Mouse (Mus musculus) liver, embryonic 12.5 days (tissue): ENCODE results near the gene Ppm1l. TPM values are rescaled to one million over a fixed set of nuclear protein-coding genes. Genes with fewer than 3 reads are reported as not detected.
A peak's percentile ranks its signal among the peaks of the same experiment; 100 is the strongest.

Experiments used
- ATAC-seq: fragments of 200-750 bp; cut with Nextera tagmentation; 2 replicates; pipeline ENCODE4 v1.8.0; 2017; ENCODE audit warnings: moderate number of reproducible peaks, mild to moderate bottlenecking, moderate library complexity
- H3K27ac ChIP-seq: fragments of 300-500 bp; sonication (generic); 2 replicates; pipeline ENCODE4 v1.5.1; 2016; ENCODE audit warnings: mild to moderate bottlenecking
- H3K27me3 ChIP-seq: fragments of 300-500 bp; sonication (generic); replicated peaks from 2 replicates; pipeline ENCODE4 v1.6.1; 2016; ENCODE audit warnings: mild to moderate bottlenecking, moderate library complexity
- H3K36me3 ChIP-seq: fragments of 300-500 bp; sonication (generic); 2 replicates; pipeline ENCODE4 v1.6.1; 2016; ENCODE audit warnings: mild to moderate bottlenecking, moderate library complexity
- H3K4me1 ChIP-seq: fragments of 300-500 bp; sonication (generic); 2 replicates; pipeline ENCODE4 v1.6.1; 2016
- H3K4me2 ChIP-seq: fragments of 300-500 bp; sonication (generic); 2 replicates; pipeline ENCODE4 v1.6.1; 2016; ENCODE audit warnings: mild to moderate bottlenecking, moderate library complexity
- H3K4me3 ChIP-seq: fragments of 300-500 bp; sonication (generic); 2 replicates; pipeline ENCODE4 v1.5.1; 2016; ENCODE audit warnings: mild to moderate bottlenecking, moderate library complexity
- H3K9ac ChIP-seq: fragments of 300-500 bp; sonication (generic); 2 replicates; pipeline ENCODE4 v1.6.1; 2016; ENCODE audit warnings: mild to moderate bottlenecking, moderate library complexity
- H3K9me3 ChIP-seq: fragments of 300-500 bp; sonication (generic); replicated peaks from 2 replicates; pipeline ENCODE4 v1.6.1; 2016; ENCODE audit warnings: mild to moderate bottlenecking, moderate library complexity
- WGBS: fragments of 180-500 bp; shearing (Covaris S2); methylation state at CpG from one replicate; pipeline ENCODE4 v1.1.7; 2016; ENCODE audit not compliant: insufficient replicate concordance; 5-methylcytosine and 5-hydroxymethylcytosine counted together
- polyA plus RNA-seq: library from polyadenylated mRNA; unstranded; fragments of >200 nt; fragmentation: Nextera tagmentation; extraction: Ambion mirVana; gene quantifications from 2 replicates; pipeline ENCODE4 v1.2.1, GENCODE M21; 2016

The Ppm1l gene
- polyA plus RNA-seq, result 7.2 and 7.4 TPM in 2 replicates

GRCm38 (mm10) chr3:69316391-69317195 lies at the start of gene Ppm1l:
Gene Ppm1l, plus strand, starts transcription at chr3:69316861.
- H3K36me3 ChIP-seq, result no peaks in the 10 kb centered on the region
- H3K9ac ChIP-seq, result peak within 1 kb of the TSS; percentile 92
- H3K4me3 ChIP-seq, result peak within 1 kb of the TSS; percentile 84
- H3K9me3 ChIP-seq, result no peaks in the 10 kb centered on the region
- peak within 1 kb of the TSS; percentile 93 for H3K4me2 ChIP-seq
- no peaks in the 10 kb centered on the region; the same call in 1 of the 2 replicates for H3K27me3 ChIP-seq
- H3K27ac ChIP-seq, result peak within 1 kb of the TSS; percentile 88
- under 1% methylated on average over 77 of the region's 80 CpGs for WGBS
- peaks cover 46% of the 10 kb centered on the region for H3K4me1 ChIP-seq
- ATAC-seq, result peak; percentile 93

GRCm38 (mm10) chr3:69271812-69272211 lies 44.8 kb upstream of the Ppm1l start:
- no peaks in the 10 kb centered on the region for H3K4me1 ChIP-seq
- H3K4me2 ChIP-seq, result no peak overlapping the region
- H3K9me3 ChIP-seq, result no peaks in the 10 kb centered on the region
- H3K4me3 ChIP-seq, result no peak overlapping the region
- no peak for ATAC-seq
- 62% methylated on average over 7 of the region's 7 CpGs for WGBS
- no peaks in the 10 kb centered on the region for H3K36me3 ChIP-seq
- no peak overlapping the region for H3K9ac ChIP-seq
- no peaks in the 10 kb centered on the region for H3K27me3 ChIP-seq
- no peak overlapping the region for H3K27ac ChIP-seq

- Histone ChIP-seq H3K27ac (no peak overlapping the region), H3K4me2 (no peak overlapping the region), H3K4me3 (no peak overlapping the region), H3K9me3 (no peaks in the 10 kb centered on the region), H3K4me1 (no peaks in the 10 kb centered on the region), H3K27me3 (no peaks in the 10 kb centered on the region), H3K36me3 (no peaks in the 10 kb centered on the region), H3K9ac (no peak overlapping the region)
- WGBS, result 75% methylated on average over 16 of the region's 16 CpGs
- ATAC-seq, result no peak
Observed at GRCm38 (mm10) chr3:69274018-69274663, 42.5 kb upstream of the Ppm1l start.

GRCm38 (mm10) chr3:69274664-69275312 lies 41.9 kb upstream of the Ppm1l start:
- no peaks in the 10 kb centered on the region for H3K4me1 ChIP-seq
- H3K9me3 ChIP-seq, result no peaks in the 10 kb centered on the region
- H3K9ac ChIP-seq, result no peak overlapping the region
- H3K27me3 ChIP-seq, result no peaks in the 10 kb centered on the region
- H3K4me3 ChIP-seq, result no peak overlapping the region
- WGBS, result 77% methylated on average over 15 of the region's 15 CpGs
- H3K27ac ChIP-seq, result no peak overlapping the region
- H3K4me2 ChIP-seq, result no peak overlapping the region
- H3K36me3 ChIP-seq, result no peaks in the 10 kb centered on the region
- ATAC-seq, result no peak

- Histone ChIP-seq H3K9me3 (no peaks in the 10 kb centered on the region), H3K9ac (no peak overlapping the region), H3K36me3 (no peaks in the 10 kb centered on the region), H3K27ac (no peak overlapping the region), H3K27me3 (no peaks in the 10 kb centered on the region), H3K4me2 (no peak overlapping the region), H3K4me1 (no peaks in the 10 kb centered on the region), H3K4me3 (no peak overlapping the region)
- WGBS, result 66% methylated on average over 6 of the region's 6 CpGs
- no peak for ATAC-seq
Observed at GRCm38 (mm10) chr3:69278648-69279047, 38.0 kb upstream of the Ppm1l start.

GRCm38 (mm10) chr3:69282406-69282805 lies 34.3 kb upstream of the Ppm1l start:
- no peaks in the 10 kb centered on the region for H3K4me1 ChIP-seq
- no peak for ATAC-seq
- no peak overlapping the region for H3K27ac ChIP-seq
- no peak overlapping the region for H3K4me3 ChIP-seq
- H3K9me3 ChIP-seq, result no peaks in the 10 kb centered on the region
- no peaks in the 10 kb centered on the region for H3K36me3 ChIP-seq
- no peaks in the 10 kb centered on the region for H3K27me3 ChIP-seq
- no peak overlapping the region for H3K4me2 ChIP-seq
- no peak overlapping the region for H3K9ac ChIP-seq
- 67% methylated on average over 9 of the region's 9 CpGs for WGBS

GRCm38 (mm10) chr3:69283085-69283847 lies 33.4 kb upstream of the Ppm1l start:
- Histone ChIP-seq H3K27ac (no peak overlapping the region), H3K4me1 (no peaks in the 10 kb centered on the region), H3K4me3 (no peak overlapping the region), H3K9me3 (no peaks in the 10 kb centered on the region), H3K36me3 (no peaks in the 10 kb centered on the region), H3K4me2 (no peak overlapping the region), H3K27me3 (no peaks in the 10 kb centered on the region), H3K9ac (no peak overlapping the region)
- WGBS, result 66% methylated on average over 7 of the region's 7 CpGs
- no peak for ATAC-seq

- ATAC-seq, result no peak
- H3K36me3 ChIP-seq, result no peaks in the 10 kb centered on the region
- H3K4me3 ChIP-seq, result no peak overlapping the region
- no peak overlapping the region for H3K27ac ChIP-seq
- 76% methylated on average over 14 of the region's 14 CpGs for WGBS
- H3K9ac ChIP-seq, result no peak overlapping the region
- H3K27me3 ChIP-seq, result no peaks in the 10 kb centered on the region
- H3K4me2 ChIP-seq, result no peak overlapping the region
- H3K4me1 ChIP-seq, result no peaks in the 10 kb centered on the region
- H3K9me3 ChIP-seq, result no peaks in the 10 kb centered on the region
Observed at GRCm38 (mm10) chr3:69289833-69290232, 26.8 kb upstream of the Ppm1l start.

- no peaks in the 10 kb centered on the region for H3K36me3 ChIP-seq
- H3K27me3 ChIP-seq, result no peaks in the 10 kb centered on the region
- no peaks in the 10 kb centered on the region for H3K4me1 ChIP-seq
- H3K4me2 ChIP-seq, result no peak overlapping the region
- WGBS, result 73% methylated on average over 7 of the region's 7 CpGs
- no peaks in the 10 kb centered on the region for H3K9me3 ChIP-seq
- H3K4me3 ChIP-seq, result no peak overlapping the region
- no peak overlapping the region for H3K27ac ChIP-seq
- no peak for ATAC-seq
- H3K9ac ChIP-seq, result no peak overlapping the region
Observed at GRCm38 (mm10) chr3:69290294-69290693, 26.4 kb upstream of the Ppm1l start.

GRCm38 (mm10) chr3:69290844-69291243 lies 25.8 kb upstream of the Ppm1l start:
- 65% methylated on average over 3 of the region's 3 CpGs for WGBS
- Histone ChIP-seq H3K9me3 (no peaks in the 10 kb centered on the region), H3K4me3 (no peak overlapping the region), H3K9ac (no peak overlapping the region), H3K4me2 (no peak overlapping the region), H3K27ac (no peak overlapping the region), H3K4me1 (no peaks in the 10 kb centered on the region), H3K27me3 (no peaks in the 10 kb centered on the region), H3K36me3 (no peaks in the 10 kb centered on the region)
- ATAC-seq, result no peak

- no peak for ATAC-seq
- H3K4me3 ChIP-seq, result no peak overlapping the region
- no peak overlapping the region for H3K27ac ChIP-seq
- H3K4me2 ChIP-seq, result no peak overlapping the region
- no peaks in the 10 kb centered on the region for H3K4me1 ChIP-seq
- H3K9ac ChIP-seq, result no peak overlapping the region
- no peaks in the 10 kb centered on the region for H3K27me3 ChIP-seq
- no peaks in the 10 kb centered on the region for H3K9me3 ChIP-seq
- 52% methylated on average over 1 of the region's 1 CpGs for WGBS
- H3K36me3 ChIP-seq, result no peaks in the 10 kb centered on the region
Observed at GRCm38 (mm10) chr3:69292628-69293027, 24.0 kb upstream of the Ppm1l start.
